Mouse (Mus musculus) 416B (cell line): ENCODE measurements around the gene Eme2.

ENCODE experiments used
- DNase-seq: peaks from one replicate; pipeline ENCODE4 v3.0.0; 2011; ENCODE audit warnings: low read depth

Gene Eme2

GRCm38 (mm10) chr17:24896241-24896992, 1.5 kb upstream of the Eme2 start, which contains the start of gene Nme3:
TSS of gene Nme3 (plus strand) at chr17:24896500.
- DNase-seq = peak; percentile 73

- DNase-seq = peak; percentile 61
Measured at GRCm38 (mm10) chr17:24895571-24896240, 819 bp upstream of the Eme2 start.

GRCm38 (mm10) chr17:24894061-24894994, 559 bp downstream of the Eme2 start:
- peak; percentile 22 for DNase-seq

GRCm38 (mm10) chr17:24893276-24893675, 1.6 kb downstream of the Eme2 start:
- no peak for DNase-seq

- no peak for DNase-seq
Measured at GRCm38 (mm10) chr17:24892785-24893184, 2.1 kb downstream of the Eme2 start.

- no peak for DNase-seq
Measured at GRCm38 (mm10) chr17:24891321-24891720, 3.6 kb downstream of the Eme2 start.

GRCm38 (mm10) chr17:24890151-24891092, 4.5 kb downstream of the Eme2 start:
- no peak for DNase-seq

- DNase-seq = no peak
Measured at GRCm38 (mm10) chr17:24888862-24889261, 6.0 kb downstream of the Eme2 start.

- DNase-seq = peak; percentile 31
Measured at GRCm38 (mm10) chr17:24887291-24888080, 7.4 kb downstream of the Eme2 start.

- DNase-seq = no peak
Measured at GRCm38 (mm10) chr17:24886932-24887271, 8.0 kb downstream of the Eme2 start.

GRCm38 (mm10) chr17:24886134-24886931, 8.6 kb downstream of the Eme2 start, which contains the start of the genes Nubp2 and Spsb3:
TSS of gene Nubp2 (minus strand) at chr17:24886349.
TSS of gene Spsb3 (plus strand) at chr17:24886643.
- DNase-seq = peak; percentile 100

GRCm38 (mm10) chr17:24885356-24886133, 9.3 kb downstream of the Eme2 start:
- DNase-seq = no peak

GRCm38 (mm10) chr17:24884391-24884790, 10.5 kb downstream of the Eme2 start:
- DNase-seq = no peak

GRCm38 (mm10) chr17:24881738-24882440, 13.0 kb downstream of the Eme2 start:
- DNase-seq = peak; percentile 82

GRCm38 (mm10) chr17:24878531-24878930, 16.4 kb downstream of the Eme2 start:
- no peak for DNase-seq

- DNase-seq = no peak
Measured at GRCm38 (mm10) chr17:24878117-24878397, 16.8 kb downstream of the Eme2 start.

GRCm38 (mm10) chr17:24877336-24878116, 17.4 kb downstream of the Eme2 start:
- no peak for DNase-seq
